Mouse (Mus musculus) heart, embryonic 10.5 days (tissue): ENCODE data around the gene Sec14l5. TPM values are rescaled to one million over a fixed set of nuclear protein-coding genes. Genes with fewer than 3 reads are reported as not detected.
"Not testable (repeated sequence)": the region's sequence is repeated elsewhere in the genome, so short reads cannot be mapped to it uniquely, and the experiment has no call there.

Experiments
- DNase-seq: peaks from one replicate; pipeline ENCODE4 v3.0.0-alpha.2; 2017; ENCODE audit warnings: low spot score
- H3K27ac ChIP-seq: fragments of 300-500 bp; sonication (generic); 2 replicates; pipeline ENCODE4 v1.5.1; 2016; ENCODE audit warnings: mild to moderate bottlenecking
- H3K27me3 ChIP-seq: fragments of 300-500 bp; sonication (generic); 2 replicates; pipeline ENCODE4 v1.6.1; 2016; ENCODE audit warnings: mild to moderate bottlenecking; ENCODE audit not compliant: poor library complexity, insufficient read depth, severe bottlenecking
- H3K36me3 ChIP-seq: fragments of 300-500 bp; sonication (generic); 2 replicates; pipeline ENCODE4 v1.6.1; 2016; ENCODE audit warnings: mild to moderate bottlenecking, moderate library complexity
- H3K4me1 ChIP-seq: fragments of 300-500 bp; sonication (generic); 2 replicates; pipeline ENCODE4 v1.6.1; 2016; ENCODE audit warnings: mild to moderate bottlenecking
- H3K4me3 ChIP-seq: fragments of 300-500 bp; sonication (generic); 2 replicates; pipeline ENCODE4 v1.5.1; 2016; ENCODE audit warnings: mild to moderate bottlenecking, moderate library complexity
- H3K9me3 ChIP-seq: fragments of 300-500 bp; sonication (generic); 2 replicates; pipeline ENCODE4 v1.6.1; 2016; ENCODE audit warnings: mild to moderate bottlenecking, moderate library complexity
- WGBS: fragments of 180-500 bp; shearing (Covaris S2); methylation state at CpG from one replicate; pipeline ENCODE4 v1.1.7; 2016; 5-methylcytosine and 5-hydroxymethylcytosine counted together
- polyA plus RNA-seq: library from polyadenylated mRNA; unstranded; fragments of >200 nt; fragmentation: Nextera tagmentation; extraction: Ambion mirVana; gene quantifications from 2 replicates; pipeline ENCODE4 v1.2.1, GENCODE M21; 2016

The Sec14l5 gene
- polyA plus RNA-seq, 1 experiment from 2014 or later: not detected

GRCm38 (mm10) chr16:5203668-5204433 lies 56.9 kb downstream of the Sec14l5 start, which contains the start of gene Nagpa:
Nagpa (minus strand) TSS chr16:5204012.
- peak; percentile 90 for DNase-seq
- peaks cover 11% of the 10 kb centered on the region for H3K36me3 ChIP-seq
- H3K4me1 ChIP-seq: peaks cover 16% of the 10 kb centered on the region; the same call in 1 of the 2 replicates
- peak within 1 kb of the TSS; percentile 82 for H3K27ac ChIP-seq
- peak within 1 kb of the TSS; percentile 84 for H3K4me3 ChIP-seq
- H3K27me3 ChIP-seq: no peaks in the 10 kb centered on the region
- no peaks in the 10 kb centered on the region for H3K9me3 ChIP-seq
- WGBS: 4% methylated on average over 40 of the region's 40 CpGs

DNA sequence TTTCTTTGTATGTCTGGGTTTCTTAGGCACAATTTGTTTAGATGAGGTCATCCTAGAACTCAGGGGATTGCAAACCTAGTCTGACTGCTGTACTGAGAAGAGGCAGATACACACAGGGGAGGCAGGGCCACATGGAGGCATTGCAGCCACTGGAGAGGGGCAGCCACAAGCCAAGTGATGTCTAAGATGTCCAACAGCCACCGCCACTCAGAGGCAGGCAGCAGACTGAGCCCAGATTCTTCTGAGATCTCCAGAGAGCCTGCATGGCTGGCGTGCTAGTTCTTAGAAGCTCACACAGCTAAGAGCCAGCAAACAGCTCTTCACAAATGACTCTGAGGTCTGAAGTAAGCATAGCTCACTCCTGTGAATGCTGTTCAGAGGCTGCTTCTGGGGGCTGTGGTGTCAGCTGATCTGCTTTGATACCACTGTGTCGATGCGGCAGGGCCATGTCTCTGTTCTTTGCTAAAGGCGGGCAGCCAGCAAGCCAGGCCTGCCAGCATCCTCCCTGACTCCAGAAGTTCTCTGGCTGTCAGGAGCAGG lies 58.6 kb downstream of the Sec14l5 start:
- DNase-seq: no peak
- WGBS: 76% methylated on average over 5 of the region's 5 CpGs
- no peaks in the 10 kb centered on the region for H3K27me3 ChIP-seq
- H3K4me1 ChIP-seq: peaks cover 16% of the 10 kb centered on the region; the same call in 1 of the 2 replicates
- H3K4me3 ChIP-seq: no peak overlapping the region
- no peaks in the 10 kb centered on the region for H3K9me3 ChIP-seq
- H3K27ac ChIP-seq: no peak overlapping the region
- no peaks in the 10 kb centered on the region for H3K36me3 ChIP-seq

DNA sequence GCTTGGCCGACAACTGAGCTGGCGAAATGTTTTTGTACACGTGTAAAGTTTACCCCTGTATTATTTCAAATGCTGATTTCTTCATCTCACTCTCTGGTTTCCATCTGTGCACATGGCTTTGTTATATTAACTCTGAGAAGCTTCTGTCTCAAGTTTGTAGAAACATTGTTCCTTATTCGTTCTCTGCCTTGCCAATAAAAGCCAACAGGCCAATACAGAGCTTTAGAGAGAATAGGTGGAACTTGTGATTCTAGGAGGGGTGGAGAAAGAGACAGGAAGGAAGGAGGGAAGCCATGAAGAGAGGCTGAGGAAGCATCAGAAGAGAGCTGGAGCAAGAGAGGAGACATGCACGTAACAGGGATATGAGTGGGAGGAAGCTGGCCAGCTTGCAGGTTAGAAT lies 59.1 kb downstream of the Sec14l5 start:
- WGBS: 64% methylated on average over 5 of the region's 5 CpGs
- no peak for DNase-seq

DNA sequence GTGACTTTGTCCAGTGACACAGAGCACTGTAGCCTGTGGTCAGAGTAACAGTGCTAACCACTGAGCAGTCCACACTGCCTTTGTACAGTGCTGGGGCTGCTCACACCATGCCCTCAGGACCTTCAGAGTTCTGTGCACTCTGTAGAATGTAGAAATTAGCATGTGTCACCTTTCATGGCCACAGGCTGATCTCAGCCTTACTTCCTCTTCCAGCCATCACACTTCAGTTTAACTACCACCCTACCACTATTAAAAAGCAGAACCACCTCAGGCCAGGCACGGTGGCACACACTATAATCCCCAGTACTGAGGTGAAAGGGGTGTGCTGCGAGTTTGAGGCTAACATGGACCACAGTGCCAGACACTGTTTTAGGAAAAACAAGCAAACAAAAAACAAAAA lies 63.5 kb downstream of the Sec14l5 start:
- H3K27me3 ChIP-seq: no peaks in the 10 kb centered on the region; the same call in 1 of the 2 replicates
- no peak overlapping the region for H3K4me3 ChIP-seq
- H3K9me3 ChIP-seq: no peaks in the 10 kb centered on the region
- H3K27ac ChIP-seq: no peak overlapping the region
- 71% methylated on average over 2 of the region's 2 CpGs for WGBS
- no peak for DNase-seq
- H3K4me1 ChIP-seq: 0 out of 2 replicates have a peak, but pooled peaks cover 3% of the 10 kb centered on the region
- H3K36me3 ChIP-seq: no peaks in the 10 kb centered on the region

More for the DNA sequence above, 59.1 kb downstream of the Sec14l5 start:
- Histone ChIP-seq H3K4me3 (no peak overlapping the region), H3K9me3 (no peaks in the 10 kb centered on the region), H3K27me3 (no peaks in the 10 kb centered on the region), H3K36me3 (no peaks in the 10 kb centered on the region), H3K4me1 (peaks cover 16% of the 10 kb centered on the region; the same call in 1 of the 2 replicates), H3K27ac (no peak overlapping the region)

- H3K36me3 ChIP-seq: no peaks in the 10 kb centered on the region
- no peak overlapping the region for H3K27ac ChIP-seq
- 79% methylated on average over 3 of the region's 3 CpGs for WGBS
- no peaks in the 10 kb centered on the region for H3K9me3 ChIP-seq
- no peak overlapping the region for H3K4me3 ChIP-seq
- DNase-seq: no peak
- no peaks in the 10 kb centered on the region; the same call in 1 of the 2 replicates for H3K27me3 ChIP-seq
- peaks cover 7% of the 10 kb centered on the region for H3K4me1 ChIP-seq
These were observed 65.2 kb downstream of the Sec14l5 start for GRCm38 (mm10) chr16:5212150-5212549.

DNA sequence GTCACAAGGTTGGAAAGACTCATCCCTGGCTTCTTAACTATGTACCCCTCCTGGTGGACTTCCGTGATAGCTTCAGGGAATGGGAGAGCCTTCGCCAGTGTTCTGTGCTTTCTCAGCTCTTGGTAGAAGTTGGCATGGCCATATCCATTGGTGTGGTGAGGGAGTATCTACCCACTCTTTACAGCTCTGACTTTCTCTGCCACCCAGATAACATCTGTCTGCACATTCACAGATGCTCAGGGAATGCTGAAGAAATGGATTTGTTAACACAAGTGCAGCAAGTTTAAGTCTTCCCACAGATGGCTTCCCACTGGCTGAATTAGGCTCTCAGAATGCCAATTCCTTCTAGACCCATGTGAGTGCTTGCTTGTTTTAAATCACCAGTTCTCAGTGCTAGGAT lies 67.2 kb downstream of the Sec14l5 start:
- Histone ChIP-seq H3K9me3 (no peaks in the 10 kb centered on the region), H3K36me3 (no peaks in the 10 kb centered on the region), H3K4me1 (peaks cover 13% of the 10 kb centered on the region), H3K27me3 (no peaks in the 10 kb centered on the region; the same call in 1 of the 2 replicates), H3K27ac (no peak overlapping the region), H3K4me3 (no peak overlapping the region)
- 85% methylated on average over 2 of the region's 2 CpGs for WGBS
- DNase-seq: no peak

DNA sequence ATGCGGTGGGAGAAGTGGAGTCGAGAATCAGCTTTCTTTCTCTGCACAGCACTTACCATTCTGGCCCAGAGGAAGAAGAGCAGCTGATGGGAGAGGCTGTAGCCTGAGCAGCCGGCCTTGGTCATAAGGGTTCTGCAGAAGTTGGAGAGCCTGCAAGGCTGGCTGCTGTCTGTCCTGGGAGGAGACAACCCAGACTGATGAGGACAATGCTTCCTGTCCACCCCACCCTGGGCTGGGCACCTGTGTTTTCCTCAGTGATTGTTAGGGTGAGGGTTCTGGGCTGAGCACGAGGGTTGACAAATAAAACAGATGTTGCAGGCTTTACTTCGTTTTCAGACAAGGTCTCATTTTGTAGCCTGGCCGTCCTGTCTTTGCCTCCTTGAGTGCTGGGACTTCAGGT lies 69.8 kb downstream of the Sec14l5 start:
- Histone ChIP-seq H3K27me3 (no peaks in the 10 kb centered on the region; the same call in 1 of the 2 replicates), H3K36me3 (no peaks in the 10 kb centered on the region), H3K9me3 (no peaks in the 10 kb centered on the region), H3K4me3 (no peak overlapping the region), H3K27ac (no peak overlapping the region), H3K4me1 (peaks cover 13% of the 10 kb centered on the region)
- no peak for DNase-seq
- WGBS: 57% methylated on average over 6 of the region's 6 CpGs

DNA sequence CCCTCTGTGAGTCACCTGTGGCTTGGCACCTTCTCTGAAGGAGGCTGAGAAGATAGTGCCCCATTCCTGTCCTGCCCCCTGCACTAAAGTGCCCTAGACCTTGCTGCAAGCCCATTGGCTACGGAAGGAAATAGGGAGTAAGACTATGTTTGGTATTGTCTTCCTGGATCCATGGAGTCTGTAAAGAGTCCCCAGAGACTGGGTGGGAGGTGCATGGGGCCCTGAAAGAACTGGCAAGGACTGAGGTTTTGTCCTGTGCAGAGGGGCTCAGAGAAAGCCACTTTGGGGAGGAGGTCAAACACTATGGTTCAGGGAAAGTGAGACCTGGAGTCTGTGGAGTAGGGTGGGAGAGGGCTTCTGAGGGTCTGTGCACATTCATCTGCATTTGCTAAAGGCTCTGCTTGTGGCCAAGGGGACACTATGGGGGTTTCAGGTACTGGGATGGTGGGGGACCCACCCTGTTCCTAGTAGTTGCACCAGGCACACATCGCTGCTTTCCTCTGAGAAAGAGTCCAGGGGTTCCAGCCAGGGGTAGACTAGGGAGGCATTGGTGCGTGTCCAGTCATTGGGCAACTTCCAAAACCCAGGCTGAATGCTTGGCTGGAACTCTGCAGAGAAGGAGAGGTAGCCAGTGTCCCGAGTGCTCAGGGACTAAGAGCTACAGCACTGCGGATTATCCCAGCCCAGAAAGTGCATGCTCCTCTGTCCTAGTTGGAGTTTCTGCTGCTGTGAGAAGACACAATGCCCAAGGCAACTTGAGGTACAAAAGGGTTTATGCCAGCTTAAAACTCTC lies 70.6 kb downstream of the Sec14l5 start:
- no peaks in the 10 kb centered on the region for H3K9me3 ChIP-seq
- no peaks in the 10 kb centered on the region; the same call in 1 of the 2 replicates for H3K27me3 ChIP-seq
- WGBS: 68% methylated on average over 5 of the region's 5 CpGs
- peaks cover 20% of the 10 kb centered on the region for H3K4me1 ChIP-seq
- no peak overlapping the region for H3K4me3 ChIP-seq
- H3K27ac ChIP-seq: no peak overlapping the region; the same call in 1 of the 2 replicates
- no peak for DNase-seq
- no peaks in the 10 kb centered on the region for H3K36me3 ChIP-seq

GRCm38 (mm10) chr16:5221403-5221802 lies 74.5 kb downstream of the Sec14l5 start:
- WGBS: 69% methylated on average over 4 of the region's 4 CpGs
- H3K27me3 ChIP-seq: no peaks in the 10 kb centered on the region
- DNase-seq: no peak

GRCm38 (mm10) chr16:5222140-5222539 lies 75.2 kb downstream of the Sec14l5 start, which contains the start of gene AU021092:
AU021092 (minus strand) TSS chr16:5222299.
- peaks cover 13% of the 10 kb centered on the region for H3K4me1 ChIP-seq
- H3K4me3 ChIP-seq: no peak within 1 kb of the TSS
- H3K36me3 ChIP-seq: no peaks in the 10 kb centered on the region
- H3K27me3 ChIP-seq: no peaks in the 10 kb centered on the region
- 68% methylated on average over 6 of the region's 6 CpGs for WGBS
- no peak within 1 kb of the TSS for H3K27ac ChIP-seq
- DNase-seq: no peak
- no peaks in the 10 kb centered on the region for H3K9me3 ChIP-seq

More at GRCm38 (mm10) chr16:5221403-5221802, 74.5 kb downstream of the Sec14l5 start:
- no peak overlapping the region for H3K27ac ChIP-seq
- H3K36me3 ChIP-seq: no peaks in the 10 kb centered on the region
- H3K4me1 ChIP-seq: peaks cover 18% of the 10 kb centered on the region
- H3K4me3 ChIP-seq: no peak overlapping the region
- no peaks in the 10 kb centered on the region for H3K9me3 ChIP-seq

GRCm38 (mm10) chr16:5226534-5226933 lies 79.6 kb downstream of the Sec14l5 start:
- H3K27me3 ChIP-seq, H3K4me3 ChIP-seq, H3K27ac ChIP-seq, H3K9me3 ChIP-seq, H3K36me3 ChIP-seq, DNase-seq, H3K4me1 ChIP-seq: not testable (repeated sequence)
- WGBS: 7% methylated on average over 1 of the region's 1 CpGs

DNA sequence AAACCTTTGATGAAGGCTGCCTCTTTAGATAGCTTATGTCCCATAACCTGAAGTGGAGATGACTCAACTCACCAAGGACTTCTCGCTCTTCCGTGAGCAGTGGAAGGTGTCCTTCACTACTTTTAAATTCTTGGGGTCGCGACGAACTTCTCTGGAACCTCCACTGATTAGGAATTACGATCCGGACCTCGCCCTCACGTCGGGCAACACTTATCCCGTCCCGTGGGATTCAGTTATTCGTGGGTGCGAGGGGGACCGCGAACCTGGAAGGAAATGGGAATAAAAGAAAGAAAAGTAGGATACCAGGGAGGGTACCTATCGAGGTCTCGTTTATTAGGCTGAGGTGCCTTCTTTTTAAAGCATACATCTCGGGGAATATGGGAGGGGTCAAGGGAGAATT lies 80.6 kb downstream of the Sec14l5 start:
- H3K4me1 ChIP-seq, H3K27ac ChIP-seq, H3K4me3 ChIP-seq, H3K9me3 ChIP-seq, H3K36me3 ChIP-seq, DNase-seq, H3K27me3 ChIP-seq: not testable (repeated sequence)
- 70% methylated on average over 19 of the region's 19 CpGs for WGBS

DNA sequence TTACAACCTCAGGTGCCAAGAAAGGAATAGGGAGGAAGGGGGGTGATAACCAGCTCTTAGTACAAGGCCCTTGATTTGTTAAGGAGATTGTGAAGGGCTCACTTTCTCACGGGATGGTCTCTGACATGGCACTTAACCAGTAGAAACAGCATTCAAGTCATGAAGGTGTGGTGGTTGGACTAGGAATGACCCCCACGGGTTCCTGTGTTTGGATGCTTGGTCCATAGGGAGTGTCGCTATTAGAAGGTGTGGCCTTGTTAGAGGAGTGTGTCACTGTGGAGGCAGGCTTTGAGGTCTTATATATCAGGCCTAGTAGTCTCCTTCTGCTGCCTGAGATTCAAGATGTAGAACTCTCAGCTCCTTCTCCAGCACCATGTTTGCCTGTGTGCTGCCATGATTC lies 81.2 kb downstream of the Sec14l5 start:
- H3K36me3 ChIP-seq, H3K27ac ChIP-seq, H3K4me1 ChIP-seq, H3K9me3 ChIP-seq, DNase-seq, H3K4me3 ChIP-seq, H3K27me3 ChIP-seq: not testable (repeated sequence)
- 81% methylated on average over 3 of the region's 3 CpGs for WGBS
